Mouse (Mus musculus): ENCODE data around the gene Dcdc2b. TPM values are rescaled to one million over a fixed set of nuclear protein-coding genes. Genes with fewer than 3 reads are reported as not detected.

Dcdc2b gene
- polyA plus RNA-seq, 1 experiment: 1.4 TPM

DNA sequence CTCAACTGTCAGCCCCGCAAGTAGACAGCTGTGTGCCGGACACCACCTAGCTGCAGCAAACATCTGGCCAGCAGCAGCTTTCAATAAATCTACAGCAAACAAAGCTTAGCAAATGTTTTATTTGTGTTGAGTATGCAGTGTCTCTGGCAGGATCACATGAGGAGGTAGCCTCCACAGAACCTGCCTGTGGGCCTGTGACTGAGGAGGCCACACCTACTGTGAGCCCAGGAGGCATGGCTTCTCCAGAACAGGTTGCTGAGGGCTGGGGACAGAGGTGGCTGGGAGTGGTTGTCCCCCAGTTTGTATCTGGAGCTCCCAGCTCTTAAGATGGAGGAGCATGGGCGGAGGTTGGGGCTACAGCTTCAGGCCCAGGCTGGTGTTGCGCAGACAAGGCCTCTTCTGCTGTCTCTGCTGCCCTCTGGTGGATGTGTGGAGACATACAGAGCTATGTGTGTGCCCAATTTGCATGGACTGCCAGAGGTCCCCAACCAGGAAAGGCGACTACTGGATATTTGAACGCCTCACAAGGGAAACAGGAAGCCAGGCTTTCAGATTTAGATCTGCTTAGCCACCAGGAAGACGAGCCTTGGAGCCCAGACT is 5.5 kb downstream of the Dcdc2b start:
- Histone ChIP-seq H3K36me3 (ENCODE audit: control insufficient read depth, insufficient read depth, low read length) (peaks cover 16% of the 10 kb centered on the region), H3K27me3 (ENCODE audit: control insufficient read depth, insufficient read depth, low read length) (no peaks in the 10 kb centered on the region), H3K4me1 (ENCODE audit: control insufficient read depth, insufficient read depth, insufficient read length) (peaks cover 12% of the 10 kb centered on the region; the same call in 1 of the 2 replicates), H3K4me3 (ENCODE audit: extremely low read depth, insufficient read depth, insufficient read length) (no peak overlapping the region), H3K27ac (ENCODE audit: insufficient read depth, low read length) (no peak overlapping the region)
- peak; percentile 66 to 78 for DNase-seq (ENCODE audit: low read depth in 1 of 2, low spot score in 2 of 2)
- TF ChIP-seq POLR2A (IDR thresholded peaks at IDR 0.05; ENCODE audit: low read depth, low read length) (no peak), CTCF (IDR thresholded peaks at IDR 0.05; ENCODE audit: extremely low read depth, insufficient read depth, insufficient read length, insufficient replicate concordance) (peak; percentile 91)
- WGBS: 42% methylated on average over 7 of the region's 7 CpGs

DNA sequence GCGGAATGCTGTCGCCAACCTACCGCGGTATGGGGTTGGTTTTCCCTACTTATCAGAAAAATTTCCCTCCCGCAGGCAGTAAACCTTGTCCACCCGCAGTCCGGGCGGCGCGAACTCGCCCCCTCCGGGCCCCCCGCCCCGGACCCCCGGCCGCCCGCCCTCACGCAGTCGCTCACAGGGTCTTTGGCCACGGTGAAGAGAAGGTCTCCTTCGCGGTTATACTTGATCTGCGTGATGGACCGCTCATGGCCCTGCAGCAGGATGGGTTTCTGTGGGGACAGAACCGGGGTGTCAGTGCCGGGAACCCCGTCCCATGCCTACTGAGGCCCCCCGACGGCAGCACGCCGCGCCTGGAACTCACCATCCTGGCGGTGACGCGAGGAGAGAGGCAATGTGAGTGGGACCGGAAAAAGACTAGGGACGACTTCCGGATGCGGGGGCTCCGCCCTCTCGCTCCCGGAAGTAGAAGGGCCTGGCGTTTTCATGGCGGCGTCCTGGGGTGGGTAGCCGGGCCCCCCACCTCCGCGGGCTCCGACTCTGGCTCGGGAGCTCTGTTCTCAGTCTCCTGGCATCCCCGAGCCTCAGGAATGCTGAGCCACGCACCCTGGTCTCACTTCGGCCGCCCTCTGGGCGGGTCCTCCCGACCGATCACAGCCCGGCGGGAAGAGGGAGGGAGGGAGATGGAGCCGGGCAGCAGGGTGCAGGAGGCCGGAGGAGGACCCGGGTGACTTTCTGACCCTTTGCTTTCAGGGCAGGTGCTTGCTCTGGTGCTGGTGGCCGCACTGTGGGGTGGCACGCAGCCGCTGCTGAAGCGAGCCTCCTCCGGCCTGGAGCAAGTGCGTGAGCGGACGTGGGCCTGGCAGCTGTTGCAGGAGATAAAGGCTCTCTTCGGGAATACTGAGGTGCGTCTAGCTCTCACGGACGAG is 13.6 kb downstream of the Dcdc2b start, which contains the start of the genes Eif3i and Tmem234:
Gene Eif3i, minus strand, starts transcription at position 416 of the 926 bp plus-strand sequence.
Gene Tmem234, plus strand, starts transcription at position 436 of the 926 bp plus-strand sequence.
- under 1% methylated on average over 74 of the region's 74 CpGs for WGBS
- TF ChIP-seq CTCF (IDR thresholded peaks at IDR 0.05; ENCODE audit: extremely low read depth, insufficient read depth, insufficient read length, insufficient replicate concordance) (no peak), POLR2A (IDR thresholded peaks at IDR 0.05; ENCODE audit: low read depth, low read length) (peak; percentile 56)
- peaks cover 3% of the 10 kb centered on the region; the same call in 1 of the 2 replicates for H3K4me1 ChIP-seq (ENCODE audit: control insufficient read depth, insufficient read depth, insufficient read length)
- no peaks in the 10 kb centered on the region for H3K27me3 ChIP-seq (ENCODE audit: control insufficient read depth, insufficient read depth, low read length)
- DNase-seq (ENCODE audit: low read depth in 1 of 2, low spot score in 2 of 2): peak; percentile 68 to 80
- peak within 1 kb of the TSS; percentile 60 for H3K27ac ChIP-seq (ENCODE audit: insufficient read depth, low read length)
- peak within 1 kb of the TSS; percentile 94 for H3K4me3 ChIP-seq (ENCODE audit: extremely low read depth, insufficient read depth, insufficient read length)
- peaks cover 10% of the 10 kb centered on the region for H3K36me3 ChIP-seq (ENCODE audit: control insufficient read depth, insufficient read depth, low read length)

DNA sequence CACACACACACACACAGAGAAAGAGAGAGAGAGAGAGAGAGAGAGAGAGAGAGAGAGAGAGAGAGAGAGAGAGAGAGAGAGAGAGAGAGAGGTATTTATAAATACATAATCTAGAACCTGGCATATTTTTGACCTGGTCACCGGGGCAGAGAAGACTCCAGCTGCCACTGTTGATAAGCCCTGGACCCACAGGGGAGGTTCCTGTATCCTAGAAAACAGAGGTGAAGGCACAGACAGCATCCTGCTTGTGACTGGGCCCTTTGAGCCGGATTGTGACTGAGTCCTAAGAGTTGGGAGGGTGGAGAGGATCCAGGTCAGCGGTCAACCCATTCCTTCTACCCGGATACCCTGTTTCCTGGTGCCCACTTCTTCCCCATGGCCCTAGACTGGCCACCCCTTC is 25.2 kb downstream of the Dcdc2b start:
- H3K4me1 ChIP-seq (ENCODE audit: control insufficient read depth, insufficient read depth, insufficient read length): no peaks in the 10 kb centered on the region; the same call in 1 of the 2 replicates
- no peaks in the 10 kb centered on the region for H3K27me3 ChIP-seq (ENCODE audit: control insufficient read depth, insufficient read depth, low read length)
- TF ChIP-seq POLR2A (IDR thresholded peaks at IDR 0.05; ENCODE audit: low read depth, low read length): no peak
- TF ChIP-seq CTCF (IDR thresholded peaks at IDR 0.05; ENCODE audit: extremely low read depth, insufficient read depth, insufficient read length, insufficient replicate concordance): no peak
- no peak overlapping the region for H3K27ac ChIP-seq (ENCODE audit: insufficient read depth, low read length)
- no peak for DNase-seq (ENCODE audit: low read depth in 1 of 2, low spot score in 2 of 2)
- no peak overlapping the region for H3K4me3 ChIP-seq (ENCODE audit: extremely low read depth, insufficient read depth, insufficient read length)
- 64% methylated on average over 4 of the region's 4 CpGs for WGBS
- H3K36me3 ChIP-seq (ENCODE audit: control insufficient read depth, insufficient read depth, low read length): peaks cover 21% of the 10 kb centered on the region

DNA sequence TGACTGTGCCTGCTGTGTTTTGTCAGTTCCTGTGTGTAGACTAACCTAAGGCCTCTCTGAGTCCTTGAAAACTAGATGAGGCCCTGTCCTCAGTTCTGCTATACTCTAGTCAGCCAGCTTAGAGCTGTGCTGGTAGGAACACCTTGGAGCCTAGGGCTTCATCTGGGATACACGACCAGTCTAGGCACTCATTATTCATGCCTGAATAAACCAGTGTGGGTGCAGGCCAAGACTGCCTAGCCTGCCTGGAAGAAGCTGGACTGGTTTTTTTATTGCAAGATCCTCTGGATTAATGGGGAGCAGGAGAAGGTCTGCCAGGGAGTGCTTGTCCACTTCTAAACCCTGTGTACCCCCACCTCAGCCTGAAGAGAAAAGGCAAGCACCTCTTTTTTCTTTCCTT is 27.1 kb downstream of the Dcdc2b start:
- Histone ChIP-seq H3K27me3 (ENCODE audit: control insufficient read depth, insufficient read depth, low read length) (no peaks in the 10 kb centered on the region), H3K4me3 (ENCODE audit: extremely low read depth, insufficient read depth, insufficient read length) (no peak overlapping the region), H3K27ac (ENCODE audit: insufficient read depth, low read length) (no peak overlapping the region), H3K36me3 (ENCODE audit: control insufficient read depth, insufficient read depth, low read length) (peaks cover 7% of the 10 kb centered on the region), H3K4me1 (ENCODE audit: control insufficient read depth, insufficient read depth, insufficient read length) (no peaks in the 10 kb centered on the region; the same call in 1 of the 2 replicates)
- 77% methylated on average over 1 of the region's 1 CpGs for WGBS
- TF ChIP-seq CTCF (IDR thresholded peaks at IDR 0.05; ENCODE audit: extremely low read depth, insufficient read depth, insufficient read length, insufficient replicate concordance): no peak
- TF ChIP-seq POLR2A (IDR thresholded peaks at IDR 0.05; ENCODE audit: low read depth, low read length): no peak
- DNase-seq (ENCODE audit: low read depth in 1 of 2, low spot score in 2 of 2): no peak

DNA sequence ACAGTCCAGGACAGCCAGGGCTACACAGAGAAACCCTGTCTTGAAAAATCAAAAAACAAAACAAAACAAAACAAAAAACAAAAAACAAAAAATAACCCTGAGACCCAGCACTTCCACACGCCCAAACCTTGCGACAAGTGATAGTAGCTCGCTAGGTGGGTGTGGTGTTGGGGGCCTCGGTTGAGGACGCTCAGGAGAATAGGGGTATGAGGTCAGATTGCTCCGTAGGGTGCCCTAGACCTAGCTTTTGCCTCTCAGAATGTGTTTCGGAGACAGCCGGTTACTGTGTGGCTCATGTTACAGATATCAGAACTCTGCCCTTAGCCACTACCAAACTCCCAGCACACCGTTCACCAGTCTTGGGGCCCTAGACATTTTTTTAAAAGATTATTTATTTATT is 28.3 kb downstream of the Dcdc2b start:
- TF ChIP-seq CTCF (IDR thresholded peaks at IDR 0.05; ENCODE audit: extremely low read depth, insufficient read depth, insufficient read length, insufficient replicate concordance): no peak
- no peak for TF ChIP-seq POLR2A (IDR thresholded peaks at IDR 0.05; ENCODE audit: low read depth, low read length)

DNA sequence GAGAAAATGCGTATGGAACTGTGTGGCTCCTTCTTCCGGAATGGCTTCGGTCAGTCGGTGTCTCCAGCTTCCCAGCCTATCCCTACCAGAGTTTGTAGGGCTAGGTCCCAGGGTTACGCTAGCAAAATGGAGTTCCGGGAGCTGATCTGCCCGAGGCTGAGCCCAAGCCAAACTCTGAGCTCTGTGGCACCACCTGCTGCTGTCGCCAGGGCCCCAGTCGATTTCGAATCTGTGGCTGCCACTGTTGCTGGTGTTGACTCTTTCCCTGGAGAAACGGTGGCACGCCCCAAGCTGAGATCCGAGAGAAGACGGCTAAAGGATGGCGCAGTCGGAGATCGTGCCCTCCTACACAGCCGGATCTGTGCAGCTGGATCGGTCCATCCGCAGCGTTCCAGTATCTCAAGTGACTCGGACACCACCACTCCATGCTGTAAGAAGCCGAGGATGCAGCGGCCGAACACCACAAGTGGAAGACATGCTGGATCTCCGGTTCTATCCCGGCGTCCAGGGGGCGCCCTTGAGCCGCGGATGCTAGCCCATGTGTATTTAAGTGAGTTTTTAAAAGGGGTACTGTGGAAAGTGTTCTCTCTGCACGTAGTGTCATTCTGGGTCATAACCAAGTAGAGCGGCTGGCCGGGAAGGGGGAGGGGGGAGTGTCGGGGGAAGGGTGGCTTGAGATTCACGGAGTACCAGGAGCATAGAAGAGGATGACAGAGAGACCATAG is 29.0 kb downstream of the Dcdc2b start:
- Histone ChIP-seq H3K4me3 (ENCODE audit: extremely low read depth, insufficient read depth, insufficient read length) (peak overlapping the region; percentile 89), H3K27me3 (ENCODE audit: control insufficient read depth, insufficient read depth, low read length) (no peaks in the 10 kb centered on the region), H3K4me1 (ENCODE audit: control insufficient read depth, insufficient read depth, insufficient read length) (peaks cover 3% of the 10 kb centered on the region; the same call in 1 of the 2 replicates), H3K36me3 (ENCODE audit: control insufficient read depth, insufficient read depth, low read length) (no peaks in the 10 kb centered on the region), H3K27ac (ENCODE audit: insufficient read depth, low read length) (peak overlapping the region; percentile 97)
- 2% methylated on average over 36 of the region's 36 CpGs for WGBS
- TF ChIP-seq POLR2A (IDR thresholded peaks at IDR 0.05; ENCODE audit: low read depth, low read length) (no peak; the same call in none of the 2 replicates), CTCF (IDR thresholded peaks at IDR 0.05; ENCODE audit: extremely low read depth, insufficient read depth, insufficient read length, insufficient replicate concordance) (peak; percentile 85)
- DNase-seq (ENCODE audit: low read depth in 1 of 2, low spot score in 2 of 2): peak; percentile 68 to 87

More for the DNA sequence above, 28.3 kb downstream of the Dcdc2b start:
- Histone ChIP-seq H3K4me1 (ENCODE audit: control insufficient read depth, insufficient read depth, insufficient read length) (no peaks in the 10 kb centered on the region; the same call in 1 of the 2 replicates), H3K36me3 (ENCODE audit: control insufficient read depth, insufficient read depth, low read length) (no peaks in the 10 kb centered on the region), H3K27me3 (ENCODE audit: control insufficient read depth, insufficient read depth, low read length) (no peaks in the 10 kb centered on the region), H3K4me3 (ENCODE audit: extremely low read depth, insufficient read depth, insufficient read length) (no peak overlapping the region; the same call in 1 of the 2 replicates), H3K27ac (ENCODE audit: insufficient read depth, low read length) (peak overlapping the region; percentile 8; the same call in 1 of the 2 replicates)
- DNase-seq (ENCODE audit: low read depth in 1 of 2, low spot score in 2 of 2): no peak
- 90% methylated on average over 9 of the region's 9 CpGs for WGBS
